Mouse (Mus musculus) limb, embryonic 11.5 days (tissue): ENCODE measurements around the gene Slit3. TPM values are rescaled to one million over a fixed set of nuclear protein-coding genes. Genes with fewer than 3 reads are reported as not detected.

Experiments used
- ATAC-seq: fragments of 200-750 bp; cut with Nextera tagmentation; 2 replicates; pipeline ENCODE4 v1.8.0; 2017; ENCODE audit warnings: low read depth; ENCODE audit not compliant: insufficient number of reproducible peaks, low FRiP score, low TSS enrichment
- DNase-seq: peaks from one replicate; pipeline ENCODE4 v3.0.0-alpha.2; 2015; ENCODE audit warnings: low spot score
- H3K27ac ChIP-seq: fragments of 300-500 bp; sonication (generic); replicated peaks from 2 replicates; pipeline ENCODE4 v1.5.1; 2014; ENCODE audit warnings: low read depth, mild to moderate bottlenecking, low read length
- H3K27me3 ChIP-seq: fragments of 300-500 bp; sonication (generic); 2 replicates; pipeline ENCODE4 v1.6.1; 2014; ENCODE audit warnings: mild to moderate bottlenecking, low read length, mixed read lengths; ENCODE audit not compliant: control insufficient read depth, insufficient read depth
- H3K36me3 ChIP-seq: fragments of 300-500 bp; sonication (generic); 2 replicates; pipeline ENCODE4 v1.6.1; 2014; ENCODE audit warnings: mild to moderate bottlenecking, low read length, moderate library complexity, mixed read lengths; ENCODE audit not compliant: control insufficient read depth, insufficient read depth
- H3K4me1 ChIP-seq: fragments of 300-500 bp; sonication (generic); 2 replicates; pipeline ENCODE4 v1.6.1; 2014; ENCODE audit warnings: low read length, mixed read lengths; ENCODE audit not compliant: control insufficient read depth, insufficient read depth
- H3K4me2 ChIP-seq: fragments of 300-500 bp; sonication (generic); 2 replicates; pipeline ENCODE4 v1.6.1; 2014; ENCODE audit warnings: low read depth, mild to moderate bottlenecking, moderate library complexity; ENCODE audit not compliant: severe bottlenecking
- H3K4me3 ChIP-seq: fragments of 300-500 bp; sonication (generic); 2 replicates; pipeline ENCODE4 v1.5.1; 2014; ENCODE audit warnings: low read depth, low read length
- H3K9ac ChIP-seq: fragments of 300-500 bp; sonication (generic); 2 replicates; pipeline ENCODE4 v1.6.1; 2014; ENCODE audit warnings: mild to moderate bottlenecking, low read length
- H3K9me3 ChIP-seq: fragments of 300-500 bp; sonication (generic); 2 replicates; pipeline ENCODE4 v1.6.1; 2016; ENCODE audit warnings: low read length; ENCODE audit not compliant: control insufficient read depth
- WGBS: fragments of 180-500 bp; shearing (Covaris S2); extraction: QIAGEN DNeasy Blood & Tissue Kit; methylation state at CpG from one replicate; pipeline ENCODE4 v1.1.7; 2014; 5-methylcytosine and 5-hydroxymethylcytosine counted together
- polyA plus RNA-seq: library from polyadenylated mRNA; unstranded; fragments of >200 nt; fragmentation: Nextera tagmentation; extraction: Ambion mirVana; gene quantifications from 2 replicates; pipeline ENCODE4 v1.2.1, GENCODE M21; 2014

The Slit3 gene
- polyA plus RNA-seq, 1 experiment from 2014 or later = 30.6 TPM

DNA sequence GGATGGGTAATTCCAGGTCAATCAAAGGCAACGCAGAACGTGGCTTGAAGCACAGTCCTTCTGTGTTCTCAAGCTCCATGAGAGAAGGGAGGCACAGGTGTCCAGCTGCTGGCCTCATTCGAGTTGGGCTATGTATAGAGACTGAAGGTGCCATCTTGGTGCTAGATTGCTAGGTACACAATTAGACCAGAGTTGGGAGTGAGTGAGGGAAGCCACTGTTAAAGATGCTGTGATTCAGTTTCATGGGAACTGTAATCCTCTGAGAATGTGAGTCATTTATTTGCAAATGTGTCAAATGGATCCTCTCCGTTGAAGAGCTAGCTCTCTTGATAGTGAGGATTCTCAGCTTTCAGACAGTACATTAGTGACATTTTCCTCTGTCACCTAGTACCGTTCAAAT, 277.3 kb downstream of the Slit3 start:
- Histone ChIP-seq H3K27ac (no peak overlapping the region), H3K4me2 (no peak overlapping the region), H3K4me1 (peaks cover 8% of the 10 kb centered on the region), H3K9me3 (no peaks in the 10 kb centered on the region), H3K27me3 (no peaks in the 10 kb centered on the region), H3K4me3 (no peak overlapping the region), H3K9ac (no peak overlapping the region), H3K36me3 (no peaks in the 10 kb centered on the region)
- ATAC-seq (no peak), DNase-seq (no peak)
- WGBS = 92% methylated on average over 5 of the region's 5 CpGs

DNA sequence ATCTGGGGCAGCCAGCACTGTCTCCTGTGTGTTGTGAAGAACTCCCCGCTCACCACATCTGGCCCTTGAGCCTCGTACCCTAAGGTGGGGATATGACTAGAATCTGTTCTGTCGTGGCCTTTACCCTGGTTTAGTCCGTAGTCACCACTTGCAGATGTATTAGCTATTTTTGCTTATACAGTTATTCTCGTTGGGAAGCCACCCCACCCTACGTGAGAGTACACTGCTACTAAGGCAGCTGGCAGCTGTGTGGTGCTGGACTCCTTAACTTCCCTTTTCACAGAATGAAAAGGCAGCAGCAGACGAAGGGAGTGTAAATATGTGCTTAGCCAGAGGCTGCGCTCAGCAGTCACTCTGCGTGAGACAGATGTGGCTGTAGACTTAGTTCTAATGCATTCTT, 282.5 kb downstream of the Slit3 start:
- no peak overlapping the region for H3K4me2 ChIP-seq
- H3K27me3 ChIP-seq = no peaks in the 10 kb centered on the region
- peaks cover 25% of the 10 kb centered on the region for H3K4me1 ChIP-seq
- DNase-seq (no peak), ATAC-seq (no peak)
- no peaks in the 10 kb centered on the region for H3K36me3 ChIP-seq
- no peak overlapping the region for H3K27ac ChIP-seq
- no peaks in the 10 kb centered on the region for H3K9me3 ChIP-seq
- H3K9ac ChIP-seq = no peak overlapping the region
- H3K4me3 ChIP-seq = no peak overlapping the region
- 85% methylated on average over 9 of the region's 9 CpGs for WGBS

DNA sequence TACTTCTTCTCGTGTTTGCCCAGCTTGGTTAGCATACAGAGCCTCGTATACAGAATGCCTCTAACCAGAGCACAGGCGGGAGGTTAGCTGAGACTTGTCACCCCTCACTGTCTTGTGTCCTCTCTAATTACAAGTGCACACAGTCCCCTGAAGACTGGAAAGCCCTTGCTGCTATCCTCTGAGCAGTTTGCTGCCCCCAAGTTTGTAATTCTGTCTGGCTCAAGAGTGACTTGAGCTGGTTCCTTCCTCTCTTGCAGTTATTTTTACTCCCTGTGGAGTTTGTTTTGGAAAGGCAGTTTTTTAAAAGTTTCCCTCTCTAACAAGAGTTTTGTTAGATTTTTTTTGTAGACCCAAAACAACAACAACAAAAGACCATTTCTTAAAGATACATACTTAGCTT, 285.0 kb downstream of the Slit3 start:
- ATAC-seq (no peak), DNase-seq (no peak)
- Histone ChIP-seq H3K27me3 (no peaks in the 10 kb centered on the region), H3K9ac (no peak overlapping the region), H3K4me3 (no peak overlapping the region), H3K4me1 (peaks cover 25% of the 10 kb centered on the region), H3K27ac (peak overlapping the region; percentile 45; the same call in 1 of the 2 replicates), H3K9me3 (no peaks in the 10 kb centered on the region), H3K36me3 (no peaks in the 10 kb centered on the region), H3K4me2 (no peak overlapping the region)
- 27% methylated on average over 3 of the region's 3 CpGs for WGBS

DNA sequence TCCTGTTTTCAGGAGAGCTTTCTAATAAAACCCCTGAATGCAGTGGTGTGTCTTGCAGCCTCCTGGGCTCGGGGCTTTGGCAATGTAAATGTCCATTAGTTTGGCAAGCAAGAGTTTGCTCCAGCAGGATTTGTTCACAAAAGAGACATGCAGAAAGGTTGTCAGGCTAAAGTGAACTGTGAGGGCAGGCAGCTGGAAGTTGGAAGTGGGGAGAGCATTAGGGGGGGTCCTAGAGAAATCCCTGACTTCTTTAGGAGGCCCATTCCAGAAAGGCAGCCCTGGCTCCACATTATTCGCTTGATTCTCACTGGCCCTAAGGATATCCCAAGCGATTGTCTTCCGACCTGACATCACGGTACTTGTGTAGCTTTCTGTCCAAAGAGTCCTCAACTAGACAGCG, 285.5 kb downstream of the Slit3 start:
- H3K4me2 ChIP-seq = no peak overlapping the region
- H3K27me3 ChIP-seq = no peaks in the 10 kb centered on the region
- no peaks in the 10 kb centered on the region for H3K9me3 ChIP-seq
- no peak for DNase-seq
- 79% methylated on average over 6 of the region's 6 CpGs for WGBS
- no peak overlapping the region for H3K4me3 ChIP-seq
- H3K27ac ChIP-seq = peak overlapping the region; percentile 45; the same call in 1 of the 2 replicates
- no peak overlapping the region for H3K9ac ChIP-seq
- peaks cover 25% of the 10 kb centered on the region for H3K4me1 ChIP-seq
- no peaks in the 10 kb centered on the region for H3K36me3 ChIP-seq
- no peak for ATAC-seq

DNA sequence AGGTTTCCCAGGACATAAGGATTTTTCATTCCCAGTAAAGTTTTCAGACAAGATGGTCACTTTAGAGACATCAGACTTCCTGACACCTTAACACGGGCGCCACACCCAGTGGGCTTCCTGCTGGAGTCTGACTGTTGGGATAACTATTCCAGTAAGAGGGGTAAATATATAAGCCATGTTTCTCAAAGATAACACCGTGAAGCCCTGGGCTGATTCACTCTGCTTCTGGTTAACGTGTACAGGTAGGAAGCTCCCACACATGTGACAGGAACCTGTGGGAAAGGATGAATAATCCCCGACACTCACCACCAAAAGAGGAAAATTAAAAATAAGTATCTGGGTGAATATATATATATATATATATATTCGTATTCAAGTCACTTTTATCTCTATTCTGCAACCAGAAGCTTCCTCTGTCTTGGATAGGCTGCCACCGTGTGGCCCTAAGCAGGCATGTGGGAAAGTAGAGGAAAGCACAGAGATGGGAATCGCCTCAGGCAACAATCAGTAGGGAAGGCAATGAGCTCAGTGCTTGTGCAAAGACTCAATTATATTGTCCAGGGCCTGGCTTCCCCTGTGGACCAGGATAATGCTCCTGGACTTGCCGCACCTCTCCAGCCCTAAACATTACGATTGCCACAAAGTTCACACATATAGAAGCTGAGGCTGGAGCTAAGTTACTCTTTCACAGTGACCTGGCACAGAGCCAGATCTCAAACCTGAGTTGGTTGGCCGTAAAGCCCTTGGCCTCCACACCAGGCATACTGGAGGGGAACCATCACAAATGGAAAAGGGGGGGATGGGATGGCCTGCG, 286.5 kb downstream of the Slit3 start:
- 48% methylated on average over 12 of the region's 12 CpGs for WGBS
- no peak overlapping the region for H3K4me2 ChIP-seq
- H3K4me3 ChIP-seq = no peak overlapping the region
- peak overlapping the region; percentile 45; the same call in 1 of the 2 replicates for H3K27ac ChIP-seq
- H3K4me1 ChIP-seq = peaks cover 25% of the 10 kb centered on the region
- peak; percentile 81 for DNase-seq
- H3K36me3 ChIP-seq = no peaks in the 10 kb centered on the region
- peak; percentile 72 for ATAC-seq
- H3K27me3 ChIP-seq = no peaks in the 10 kb centered on the region
- H3K9me3 ChIP-seq = no peaks in the 10 kb centered on the region
- H3K9ac ChIP-seq = no peak overlapping the region

DNA sequence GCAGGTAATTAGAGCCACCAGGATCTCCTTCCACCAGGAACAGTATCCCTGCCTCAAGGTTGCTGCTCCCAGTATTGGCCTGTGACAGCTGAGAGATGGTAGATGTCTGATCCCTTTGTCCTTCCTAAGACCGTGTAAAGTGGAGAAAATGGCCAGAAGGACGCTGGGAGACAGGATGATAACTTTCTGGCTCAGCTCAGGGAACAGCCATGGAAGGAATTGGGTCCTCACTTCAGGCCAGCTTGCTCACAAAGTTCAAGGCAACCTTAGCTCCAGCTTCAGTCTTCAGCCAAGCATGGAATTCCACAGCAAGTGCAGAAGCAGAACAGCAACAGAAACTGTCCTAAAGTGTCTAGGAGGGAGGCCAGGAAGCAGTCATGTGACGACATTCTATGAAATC, 289.4 kb downstream of the Slit3 start:
- WGBS = 75% methylated on average over 3 of the region's 3 CpGs
- no peak overlapping the region for H3K4me3 ChIP-seq
- no peak overlapping the region for H3K9ac ChIP-seq
- H3K27me3 ChIP-seq = no peaks in the 10 kb centered on the region
- H3K27ac ChIP-seq = no peak overlapping the region
- H3K4me1 ChIP-seq = peaks cover 18% of the 10 kb centered on the region
- ATAC-seq = no peak
- H3K36me3 ChIP-seq = no peaks in the 10 kb centered on the region
- H3K9me3 ChIP-seq = no peaks in the 10 kb centered on the region
- H3K4me2 ChIP-seq = no peak overlapping the region
- DNase-seq = no peak

DNA sequence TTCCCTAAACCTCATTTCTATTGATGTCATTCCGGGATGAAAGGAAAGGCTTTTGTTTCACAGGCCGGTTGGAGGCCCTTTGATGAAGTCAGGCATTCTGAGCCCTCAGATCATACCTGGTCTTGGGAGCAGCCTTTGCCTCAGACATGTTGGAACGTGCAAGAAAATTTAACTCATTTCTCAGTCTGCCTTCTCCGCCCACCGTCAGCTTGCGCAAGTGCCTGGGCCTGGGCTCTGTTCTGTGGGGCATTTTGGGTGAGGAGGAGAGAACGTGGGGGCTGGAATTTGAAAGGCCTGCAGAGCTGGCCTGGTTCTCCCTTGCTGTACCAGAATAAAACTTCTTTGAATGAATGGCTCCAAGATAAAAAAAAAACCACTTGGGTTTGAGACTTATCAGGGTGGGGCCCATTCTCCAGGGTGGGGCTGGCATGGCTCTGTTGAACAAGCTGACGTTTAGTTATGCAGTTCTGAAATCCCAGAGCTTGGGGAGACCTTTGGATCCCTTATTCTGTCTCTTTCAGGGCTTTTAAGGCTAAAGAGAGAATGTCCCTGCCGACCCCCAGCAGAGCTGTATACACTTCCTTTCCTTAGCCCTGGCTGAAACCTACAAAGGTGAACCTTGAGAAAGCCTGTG, 294.9 kb downstream of the Slit3 start:
- Histone ChIP-seq H3K9ac (peak overlapping the region; percentile 19; the same call in 1 of the 2 replicates), H3K4me2 (no peak overlapping the region), H3K4me3 (no peak overlapping the region), H3K4me1 (peaks cover 29% of the 10 kb centered on the region), H3K36me3 (no peaks in the 10 kb centered on the region), H3K27ac (peak overlapping the region; percentile 23; the same call in 1 of the 2 replicates), H3K27me3 (no peaks in the 10 kb centered on the region), H3K9me3 (no peaks in the 10 kb centered on the region)
- ATAC-seq (no peak), DNase-seq (no peak)
- WGBS = 54% methylated on average over 9 of the region's 9 CpGs

DNA sequence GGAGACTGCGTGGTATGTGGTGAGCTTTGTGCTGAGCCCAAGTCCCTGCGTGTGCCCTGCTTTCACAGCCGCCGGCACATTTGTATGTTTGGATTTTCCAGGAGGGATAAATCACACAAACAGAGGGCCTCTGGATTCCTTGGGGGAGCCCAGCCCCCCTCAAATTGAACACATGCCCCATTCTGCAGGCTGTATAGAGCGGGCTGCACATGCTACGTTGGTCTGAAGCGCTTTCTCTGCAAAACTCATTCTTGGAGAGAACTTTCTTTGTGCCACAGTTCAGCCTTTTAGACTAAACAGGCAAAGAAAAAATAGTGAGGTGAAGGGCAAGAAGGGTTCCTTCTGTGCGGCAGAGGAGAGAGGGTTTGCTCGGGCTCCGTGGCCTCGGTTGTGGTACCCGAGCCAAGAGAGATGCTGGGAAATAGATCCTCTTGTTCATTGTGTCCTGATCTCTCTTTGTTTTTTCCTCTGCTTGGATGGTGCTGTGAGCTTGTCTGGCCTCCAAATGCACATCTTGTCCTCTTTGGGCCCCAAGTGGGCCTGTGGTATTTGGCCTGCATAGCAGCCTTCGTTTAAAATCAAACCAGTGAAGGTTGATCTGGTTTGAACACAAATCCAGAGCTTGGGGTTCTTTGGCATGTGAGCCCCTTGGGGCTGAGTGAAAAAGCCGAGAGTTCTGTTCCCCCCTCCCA, 295.5 kb downstream of the Slit3 start:
- H3K36me3 ChIP-seq = no peaks in the 10 kb centered on the region
- 60% methylated on average over 14 of the region's 14 CpGs for WGBS
- peak; percentile 36 for DNase-seq
- H3K4me3 ChIP-seq = no peak overlapping the region
- ATAC-seq = 0 out of 2 replicates have a peak, but pooled peaks have one; percentile 1
- H3K27me3 ChIP-seq = no peaks in the 10 kb centered on the region
- peak overlapping the region; percentile 23; the same call in 1 of the 2 replicates for H3K27ac ChIP-seq
- peak overlapping the region; percentile 19; the same call in 1 of the 2 replicates for H3K9ac ChIP-seq
- H3K9me3 ChIP-seq = no peaks in the 10 kb centered on the region
- no peak overlapping the region for H3K4me2 ChIP-seq
- peaks cover 32% of the 10 kb centered on the region for H3K4me1 ChIP-seq
